Mouse (Mus musculus) adrenal gland, postnatal 10 days (tissue): ENCODE data around the gene Mtg2. TPM values are rescaled to one million over a fixed set of nuclear protein-coding genes. Genes with fewer than 3 reads are reported as not detected.
A peak's percentile ranks its signal among the peaks of the same experiment; 100 is the strongest.

Experiments used
- DNase-seq: peaks from one replicate; pipeline ENCODE4 v3.0.0; 2021; ENCODE audit warnings: mixed read lengths
- total RNA-seq, 2 experiments: library from RNA; stranded (reverse); gene quantifications; 2 replicates each; pipeline ENCODE4 v1.2.3; 2021

Gene Mtg2
- total RNA-seq, 2 experiments from 2014 or later: 13.1 to 18.9 TPM

DNA sequence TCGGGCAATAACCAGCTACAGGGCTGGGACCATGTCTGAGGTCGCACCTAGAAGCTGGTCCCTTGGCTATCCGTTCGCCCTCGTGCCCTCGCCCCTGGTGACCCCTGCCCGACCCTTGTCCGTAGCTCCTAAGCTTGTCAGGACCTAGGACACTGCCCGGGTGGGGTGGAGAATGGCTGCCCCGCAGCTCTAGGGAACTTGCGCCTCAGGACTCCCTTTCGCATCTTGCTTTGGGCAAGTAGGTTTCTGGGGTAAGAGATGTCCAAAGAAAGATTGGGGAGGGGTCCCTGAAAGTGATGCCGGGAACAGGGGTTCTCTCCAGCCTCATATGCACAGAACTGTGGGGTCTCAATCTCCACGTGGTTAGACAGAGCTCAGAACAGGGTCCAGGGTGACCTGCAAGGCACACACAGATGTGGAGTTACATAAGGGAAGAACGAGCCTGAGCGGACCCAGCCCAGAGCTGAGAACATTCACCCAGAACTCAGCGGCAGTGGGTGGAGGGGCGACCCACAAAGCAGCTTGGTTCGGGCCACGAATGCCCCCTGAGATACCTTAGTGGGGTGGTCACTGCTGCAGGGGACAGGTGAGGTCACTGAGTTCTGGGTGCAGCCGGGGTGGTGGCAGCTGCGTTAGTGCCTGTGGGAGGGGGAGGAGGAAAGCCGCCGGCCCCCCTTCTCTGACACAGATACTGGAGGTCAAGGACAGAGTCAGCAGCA lies 34.4 kb downstream of the Mtg2 start:
- no peak for DNase-seq

DNA sequence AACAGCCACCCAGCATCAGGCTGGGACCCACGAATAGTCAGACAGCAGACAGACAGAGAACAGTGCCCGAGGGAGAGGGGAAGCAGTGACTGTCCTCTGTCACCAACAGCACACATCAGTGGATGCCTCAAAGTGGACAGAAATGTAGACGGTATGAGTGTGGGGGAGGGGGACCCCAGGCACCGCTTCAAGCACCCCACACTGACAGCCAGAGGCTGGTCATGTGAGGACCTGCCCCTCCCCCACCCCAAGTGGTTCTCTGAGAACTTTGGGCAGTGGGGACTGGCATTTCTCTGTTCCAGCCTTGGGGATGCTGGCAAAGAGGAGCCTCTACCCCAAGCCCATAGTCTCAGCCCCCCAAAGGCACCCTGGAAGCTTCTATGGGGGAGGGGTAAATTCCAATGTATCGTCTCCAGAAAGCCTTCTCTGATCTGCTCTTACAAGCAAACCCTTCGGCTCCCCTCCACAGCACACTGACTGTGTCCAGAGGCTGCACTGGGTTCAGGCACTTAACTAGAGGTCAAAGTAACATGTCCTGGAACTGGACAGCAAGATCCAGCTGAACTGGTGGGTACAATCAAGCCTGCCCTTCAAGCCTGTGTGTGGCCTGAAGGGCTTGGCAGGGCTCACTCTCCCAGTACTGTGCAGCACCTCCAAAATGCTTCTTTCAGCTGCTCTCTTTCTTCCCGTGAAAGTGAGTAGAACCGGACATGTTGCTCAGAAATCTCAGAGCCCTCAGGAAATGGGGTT lies 35.2 kb downstream of the Mtg2 start:
- no peak for DNase-seq

DNA sequence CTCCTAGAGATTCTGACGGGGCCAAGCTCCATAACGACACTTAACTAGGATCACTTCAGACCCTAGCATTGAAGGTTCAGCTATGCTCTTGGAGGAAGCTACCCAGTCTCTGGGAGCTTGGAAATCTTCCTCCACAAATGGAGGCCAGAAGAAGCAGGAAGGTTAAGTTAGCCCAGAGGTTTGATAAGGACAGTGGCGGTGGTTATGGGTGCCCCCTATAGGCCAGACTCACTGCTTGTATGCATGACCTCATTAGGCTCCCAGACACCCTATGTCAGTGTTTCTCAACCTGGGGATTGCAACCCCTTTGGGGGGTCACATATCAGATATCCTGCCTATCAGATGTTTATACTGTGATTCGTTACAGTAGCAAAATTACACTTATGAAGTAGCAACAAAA lies 36.7 kb downstream of the Mtg2 start:
- no peak for DNase-seq

DNA sequence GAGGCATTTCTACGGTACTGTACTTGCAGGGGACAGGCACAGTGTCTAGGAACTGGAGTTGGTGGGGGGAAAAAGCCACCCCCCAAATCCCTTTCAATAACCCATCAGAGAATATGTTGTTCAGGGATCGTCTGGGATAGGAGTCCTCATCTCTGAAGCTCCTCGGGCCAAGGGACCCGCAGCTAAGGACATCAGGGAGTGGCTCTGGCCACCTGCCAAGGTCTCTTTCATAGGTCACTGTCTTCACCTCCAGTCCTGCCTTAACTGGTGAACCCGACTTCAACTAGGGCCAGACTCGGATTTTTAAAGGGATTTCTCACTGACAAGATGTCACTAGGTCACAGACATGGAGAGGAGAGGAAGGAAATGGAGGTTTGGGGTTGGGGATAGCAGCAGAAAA lies 37.9 kb downstream of the Mtg2 start:
- no peak for DNase-seq

DNA sequence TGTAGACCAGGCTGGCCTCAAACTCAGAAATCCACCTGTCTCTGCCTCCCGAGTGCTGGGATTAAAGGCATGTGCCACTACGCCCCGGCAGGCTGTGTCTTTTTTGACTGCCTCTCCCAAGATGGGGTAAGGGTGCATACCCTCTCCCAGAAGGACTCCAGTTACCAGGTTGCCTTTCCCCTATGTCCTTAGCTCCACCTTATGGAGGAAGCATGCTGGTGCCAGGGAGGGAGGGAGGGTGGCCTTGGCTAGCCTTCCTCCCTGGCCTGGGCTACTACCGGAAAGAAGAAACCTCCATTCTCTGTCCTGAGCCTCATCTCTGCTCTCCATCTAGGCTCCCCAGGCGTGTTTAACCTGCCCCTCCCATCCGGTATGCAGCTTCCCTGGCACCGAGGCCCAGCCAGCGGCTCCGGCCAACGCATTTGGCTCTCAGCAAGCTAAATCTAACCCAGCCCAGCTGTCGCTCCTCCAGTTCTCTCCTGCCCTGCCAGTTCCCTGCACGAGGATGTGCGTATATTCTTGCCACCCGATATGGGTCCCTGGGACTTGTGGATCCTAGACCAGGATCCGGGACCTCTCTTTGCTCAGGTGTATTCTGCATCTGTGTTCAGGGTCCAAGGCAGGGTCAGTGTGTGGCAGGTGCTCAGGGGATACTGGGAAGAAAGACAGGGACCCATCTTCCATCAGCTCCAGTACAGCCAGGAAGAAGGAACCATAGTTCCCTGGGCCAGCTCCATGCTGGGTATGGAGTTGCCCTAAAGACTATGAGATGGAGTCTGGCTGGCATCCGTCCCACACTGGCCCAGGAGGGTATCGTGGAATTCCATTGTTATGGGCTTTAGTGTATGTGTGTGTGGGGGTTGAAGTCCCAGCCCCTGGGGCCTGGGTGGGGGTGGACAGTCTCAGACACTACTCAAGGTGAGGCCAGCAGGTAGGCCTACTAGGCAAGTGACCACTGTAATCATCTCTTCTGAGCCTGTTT lies 43.8 kb downstream of the Mtg2 start:
- peak; percentile 61 for DNase-seq

DNA sequence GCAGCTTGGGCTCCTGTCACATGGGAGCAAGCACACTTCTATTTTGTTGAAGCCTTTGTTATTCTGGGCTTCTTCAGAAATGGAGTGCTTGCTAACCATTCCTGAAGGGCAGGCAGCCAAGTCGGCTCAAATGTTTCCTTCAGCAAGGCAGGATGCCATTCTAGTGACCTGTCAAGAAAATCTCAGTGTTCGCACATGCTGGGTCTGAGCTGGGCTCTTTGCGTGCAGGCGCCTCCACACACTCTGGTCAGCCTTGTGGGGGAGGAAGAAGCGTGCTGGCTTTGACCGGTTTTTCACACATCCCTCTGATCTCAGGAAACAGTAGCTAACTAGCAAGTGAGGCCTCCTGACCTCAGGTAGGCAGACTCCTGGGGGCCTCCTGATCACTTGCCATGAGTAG lies 44.9 kb downstream of the Mtg2 start:
- peak; percentile 56 for DNase-seq

DNA sequence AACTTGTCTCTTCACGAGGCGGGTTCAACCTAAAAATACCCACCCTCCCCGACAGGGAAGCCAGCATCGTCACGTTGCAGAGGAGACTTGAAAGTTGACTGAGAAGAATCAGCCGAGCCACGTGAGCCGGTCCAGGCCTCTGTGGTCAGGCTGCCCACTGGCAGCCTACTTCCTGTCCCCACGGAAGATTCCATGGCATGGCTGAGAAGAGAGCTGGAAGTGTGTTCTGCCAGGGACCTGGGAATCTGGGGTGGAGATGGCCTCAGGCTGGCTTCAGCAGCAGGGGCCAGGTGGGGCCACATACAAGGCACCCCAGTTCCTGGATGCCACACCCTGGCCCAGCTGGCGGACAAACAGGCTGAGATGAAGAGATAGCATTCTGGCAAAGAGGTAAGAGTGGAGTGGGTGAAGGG lies 45.7 kb downstream of the Mtg2 start:
- DNase-seq: no peak

DNA sequence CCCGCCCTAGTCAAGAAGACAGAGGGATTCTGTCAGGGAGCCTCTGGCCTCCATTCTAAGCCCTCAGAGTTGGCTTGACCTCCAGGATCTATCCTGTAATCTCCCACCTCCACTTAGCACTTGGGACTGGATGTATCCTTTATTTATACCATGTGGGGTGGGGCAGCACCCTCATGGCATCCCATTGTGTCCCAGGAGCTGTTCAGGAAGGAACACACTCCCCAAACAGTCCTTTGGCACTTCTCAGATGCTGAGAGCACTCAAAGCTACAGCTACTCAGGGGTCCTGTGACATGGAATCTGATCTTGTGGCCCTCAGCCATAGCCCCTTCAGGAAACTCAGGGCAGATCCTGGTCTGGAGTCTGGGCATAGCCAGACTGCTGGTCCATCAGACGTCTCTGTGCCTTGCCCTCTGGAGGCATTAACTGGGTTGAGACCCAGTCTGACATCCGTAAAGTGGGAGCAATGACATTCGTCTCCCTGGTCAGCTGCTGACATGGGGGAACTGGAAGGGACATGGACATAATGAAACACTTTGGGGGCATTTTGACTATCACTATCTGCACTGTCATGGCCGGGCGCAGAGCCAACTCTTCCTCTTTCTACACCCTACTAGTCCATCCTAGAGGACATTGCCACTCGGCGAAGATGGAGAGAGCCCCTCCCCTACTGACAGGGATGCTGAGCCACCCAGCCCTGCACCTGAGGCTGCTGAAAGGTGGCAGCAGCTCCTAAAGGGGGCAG lies 46.5 kb downstream of the Mtg2 start:
- no peak for DNase-seq

DNA sequence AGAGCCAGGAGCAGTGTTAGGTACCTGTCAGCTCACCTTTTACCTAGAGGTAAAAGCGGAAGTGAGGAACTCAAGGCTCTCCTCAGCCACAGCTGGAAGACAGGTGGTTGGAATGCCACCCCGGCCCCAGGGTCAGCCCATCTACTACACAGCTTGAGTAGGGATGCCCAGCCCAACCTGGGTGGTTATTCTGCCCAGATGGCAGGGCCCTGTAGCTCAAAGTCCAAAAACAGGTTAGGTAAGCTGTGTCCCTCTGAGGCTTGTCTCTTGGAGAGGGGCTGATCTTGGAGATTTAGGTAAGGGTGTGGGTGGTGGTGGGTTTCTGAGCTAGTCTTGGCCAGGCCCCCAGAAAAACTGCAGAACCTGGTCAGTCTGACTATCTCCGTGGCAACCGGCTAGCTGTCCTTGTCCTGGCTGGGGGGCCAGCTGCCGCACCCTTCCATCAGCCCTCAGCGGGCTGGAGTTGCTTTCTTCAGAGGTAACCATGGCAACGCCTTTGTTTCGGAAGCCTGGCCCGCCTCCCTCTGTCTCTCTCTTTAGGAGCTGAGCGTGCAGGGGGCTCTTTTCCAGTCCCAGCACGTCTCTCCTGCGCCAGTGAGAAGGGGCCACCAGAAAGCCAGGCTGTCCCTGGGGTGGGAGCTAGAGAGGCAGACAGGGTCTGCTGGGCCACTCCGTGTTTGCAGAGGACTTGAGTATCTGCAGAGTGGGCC lies 47.3 kb downstream of the Mtg2 start:
- peak; percentile 47 for DNase-seq

DNA sequence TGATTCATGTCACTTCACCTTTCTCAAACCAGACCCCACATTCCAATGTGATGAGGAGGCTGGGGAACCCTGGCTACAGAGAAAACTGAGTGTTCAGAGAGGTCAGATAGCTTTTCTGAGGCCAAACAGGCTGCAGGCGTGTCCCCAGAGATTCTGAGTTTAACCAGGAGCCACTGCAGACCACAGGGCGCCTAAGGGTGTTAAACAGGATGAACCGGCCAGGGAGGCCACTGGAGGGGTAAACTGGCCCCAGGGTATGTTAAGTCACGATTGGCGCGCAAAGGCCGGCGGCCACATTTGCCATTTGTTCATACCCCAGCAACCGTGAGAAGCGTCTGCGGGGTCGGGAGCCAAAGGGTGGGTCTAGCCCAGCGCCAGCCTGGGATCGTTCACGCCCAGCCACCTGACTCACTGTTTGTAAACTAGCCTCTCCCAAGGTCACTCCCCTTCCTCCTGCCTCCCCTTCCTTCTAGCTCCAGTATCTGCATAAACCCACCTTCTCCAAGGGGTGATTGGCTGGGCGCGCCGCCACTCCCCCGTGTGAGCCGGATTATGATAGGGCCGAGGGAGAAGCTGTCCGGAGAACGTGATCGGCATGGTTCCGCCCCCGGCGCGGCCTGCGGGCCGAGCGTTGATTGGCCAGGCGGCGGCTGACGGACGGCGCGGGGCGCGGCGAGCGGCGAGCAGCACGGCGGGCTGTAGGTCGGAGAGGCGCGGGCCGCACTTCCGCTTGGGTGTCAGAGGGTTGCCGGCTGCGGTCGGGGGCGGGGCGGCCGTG lies 48.5 kb downstream of the Mtg2 start, which contains the start of gene Osbpl2:
Gene Osbpl2, plus strand, starts transcription at position 646 of the 778 bp plus-strand sequence.
- DNase-seq: peak; percentile 100

DNA sequence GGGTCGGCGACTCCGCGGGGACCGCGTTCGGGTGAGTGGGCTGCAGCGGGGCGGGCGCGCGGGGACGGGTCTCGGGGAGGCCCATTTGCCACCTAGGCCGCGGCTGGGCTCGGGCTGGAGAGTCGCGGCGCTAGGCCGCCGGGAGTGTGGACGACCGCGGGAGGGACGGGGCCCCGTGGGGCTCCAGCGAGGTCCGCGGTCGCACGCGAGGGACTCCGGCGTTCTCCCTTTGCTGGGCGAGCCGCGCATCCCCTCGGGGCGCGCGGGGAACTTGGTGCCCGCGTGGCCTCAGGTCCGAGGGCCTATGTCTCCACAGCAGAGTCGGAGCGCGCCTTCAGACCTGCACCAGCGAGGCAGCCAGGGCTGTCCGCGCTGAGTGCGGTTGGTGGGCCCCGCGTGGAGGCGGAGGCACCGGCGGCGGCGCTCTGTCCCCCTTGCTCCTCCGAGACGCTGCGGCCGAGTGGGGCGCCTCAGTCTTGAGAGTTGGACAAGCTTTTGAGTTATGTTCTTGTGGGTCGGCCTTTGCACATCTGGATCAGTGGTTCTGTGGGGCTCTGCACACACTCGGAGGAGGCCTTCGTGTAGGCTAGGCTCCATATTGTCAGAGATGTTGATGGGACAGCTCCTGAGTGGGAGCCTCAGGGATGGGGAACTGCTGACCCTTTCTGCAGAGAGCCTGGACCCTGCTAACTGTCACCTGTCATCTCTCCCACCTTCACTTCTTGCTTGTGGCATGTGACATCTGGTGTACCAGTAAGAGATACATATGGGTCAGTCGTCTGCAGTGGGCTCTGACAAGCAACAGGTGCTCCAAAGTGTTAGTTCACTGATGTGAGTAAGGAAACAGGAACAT lies 49.3 kb downstream of the Mtg2 start:
- peak; percentile 63 for DNase-seq

DNA sequence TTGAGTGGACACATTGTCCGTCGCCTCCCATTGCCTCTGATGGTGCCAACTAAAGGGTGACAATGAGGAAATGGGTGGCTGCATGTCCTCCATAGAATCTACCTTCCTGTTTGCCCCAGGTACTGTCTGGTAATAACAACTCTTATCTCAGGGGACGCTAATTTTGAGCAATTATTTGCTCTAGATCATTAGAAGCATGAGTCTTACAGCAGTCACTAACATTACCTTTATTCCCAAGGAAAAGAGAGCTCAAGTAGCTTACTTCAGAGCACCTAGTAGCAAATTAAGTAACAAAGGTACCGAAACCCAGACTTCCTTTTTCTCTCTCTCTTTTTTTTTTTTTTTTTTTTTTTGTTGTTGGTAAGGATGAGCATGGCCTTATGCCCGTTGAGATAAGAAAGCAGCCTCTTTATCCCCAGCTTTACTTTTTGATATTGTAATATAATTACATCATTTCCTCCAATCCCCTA lies 49.9 kb downstream of the Mtg2 start:
- DNase-seq: no peak

DNA sequence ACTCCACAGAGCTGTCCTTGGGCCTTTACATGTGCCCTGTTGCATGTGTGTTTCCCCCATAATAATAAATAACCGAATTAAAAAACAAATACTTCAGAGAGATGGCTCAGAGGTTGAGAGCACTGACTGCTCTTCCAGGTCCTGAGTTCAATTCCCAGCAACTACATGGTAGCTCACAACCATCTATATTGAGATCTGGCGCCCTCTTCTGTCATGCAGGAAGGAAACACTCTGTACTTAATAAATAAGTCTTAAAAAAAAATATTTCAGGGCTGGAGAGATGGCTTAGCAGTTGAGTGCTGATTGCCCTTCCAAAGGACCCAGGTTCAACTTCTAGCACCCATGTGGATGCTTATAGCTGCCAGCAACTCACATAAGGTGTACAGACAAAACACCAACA lies 53.8 kb downstream of the Mtg2 start:
- DNase-seq: no peak

DNA sequence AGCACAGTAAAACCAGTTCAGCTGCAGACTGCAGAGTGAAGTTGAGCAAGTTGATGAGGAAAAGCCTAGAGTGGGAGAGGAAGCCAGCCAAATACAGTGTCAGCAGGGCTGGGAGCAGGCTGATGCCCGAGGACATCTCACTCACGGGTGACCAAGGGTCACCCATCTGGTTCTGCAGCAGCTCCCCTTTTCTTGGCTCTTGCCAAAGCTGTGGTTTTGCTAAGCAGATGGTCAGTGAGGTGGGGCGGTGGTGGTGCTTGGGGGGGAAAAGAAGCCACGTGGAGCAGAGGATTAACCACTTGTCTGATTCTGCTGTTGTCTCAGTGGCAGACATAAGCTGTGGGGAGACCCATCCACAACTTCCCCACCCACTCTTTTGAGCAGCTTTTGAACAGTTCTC lies 55.8 kb downstream of the Mtg2 start:
- peak; percentile 54 for DNase-seq

DNA sequence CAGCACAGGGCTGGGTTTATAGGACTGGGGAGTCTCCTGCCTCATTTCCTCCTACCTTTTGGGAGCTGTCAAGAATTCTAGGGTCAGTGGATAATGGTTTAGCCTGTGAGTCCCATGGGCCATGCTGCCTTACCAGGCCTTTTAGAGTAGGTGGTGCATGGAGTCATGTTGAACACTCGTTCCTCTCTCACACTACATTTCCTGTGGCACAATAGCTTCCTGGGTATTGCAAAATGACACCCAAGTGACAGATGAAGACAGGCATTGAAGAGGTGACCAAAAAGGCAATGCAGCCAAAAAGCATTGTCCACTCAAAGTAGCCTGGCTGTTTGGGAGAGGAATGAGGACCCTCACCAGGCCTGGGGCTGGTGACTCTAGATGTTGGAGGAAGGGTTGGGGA lies 57.3 kb downstream of the Mtg2 start:
- no peak for DNase-seq

DNA sequence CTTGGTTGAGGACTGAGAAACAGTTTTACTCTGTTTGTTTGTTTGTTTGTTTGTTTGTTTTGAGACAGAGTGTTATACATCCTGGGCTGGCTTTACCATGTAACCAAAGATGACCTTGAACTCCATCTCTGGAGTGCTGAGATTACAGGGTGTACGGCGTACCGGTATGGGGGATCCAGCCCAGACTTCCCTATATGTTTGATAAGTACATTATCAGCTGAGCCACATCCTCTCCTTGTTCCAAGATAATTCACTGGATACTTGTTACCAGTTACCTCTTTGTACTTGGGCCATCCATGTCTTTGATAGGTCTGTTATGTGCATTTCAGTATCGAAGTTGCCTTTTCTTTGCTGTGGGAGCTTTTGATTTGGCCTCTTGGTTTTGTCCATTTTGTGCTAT lies 62.8 kb downstream of the Mtg2 start:
- no peak for DNase-seq

DNA sequence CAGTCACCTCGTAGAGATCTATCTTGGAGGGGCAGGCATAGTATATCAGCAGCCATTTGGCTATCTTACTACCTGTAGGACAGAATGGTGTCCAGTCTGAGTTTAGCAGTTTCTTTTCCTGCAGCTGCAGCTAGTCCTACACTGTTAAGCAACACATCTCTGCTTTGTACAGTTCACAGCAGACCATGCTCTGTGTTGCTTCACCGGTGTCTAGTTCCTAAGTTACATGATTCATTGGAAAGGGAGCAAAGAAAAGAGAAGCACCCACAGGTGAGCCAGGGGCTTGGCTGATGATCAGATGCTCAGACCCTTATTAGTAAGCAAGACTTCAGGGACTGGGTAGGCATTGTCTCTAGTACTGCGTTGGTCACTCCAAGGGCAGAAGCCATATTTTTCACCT lies 63.5 kb downstream of the Mtg2 start:
- no peak for DNase-seq

DNA sequence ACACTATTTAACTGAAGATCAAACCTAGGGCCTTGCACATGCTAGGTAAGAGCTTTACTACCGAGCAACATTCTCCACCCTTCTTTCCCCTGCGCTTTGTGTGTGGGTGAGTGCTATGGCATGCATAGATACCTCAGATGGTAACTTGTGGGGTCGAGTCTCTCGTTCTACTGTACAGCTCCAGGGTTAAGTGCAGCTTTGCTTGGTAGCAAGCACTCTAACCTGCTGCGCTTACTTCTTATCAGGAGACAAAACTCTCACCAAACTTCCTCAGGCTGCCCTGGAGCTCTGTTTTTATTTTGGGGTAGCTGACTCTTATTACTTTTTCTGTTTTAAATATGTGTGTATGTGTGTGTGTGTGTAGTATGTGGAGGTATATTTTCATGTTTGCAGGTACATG lies 65.0 kb downstream of the Mtg2 start:
- no peak for DNase-seq
